Mouse (Mus musculus) CH12.LX (cell line): ENCODE measurements around the gene Gm6408.
"Not testable (repeated sequence)": the region's sequence is repeated elsewhere in the genome, so short reads cannot be mapped to it uniquely, and the experiment has no call there.

ENCODE experiments used
- BHLHE40 ChIP-seq: IDR thresholded peaks from 2 replicates; pipeline ENCODE4 v1.6.1; 2011; ENCODE audit warnings: mild to moderate bottlenecking, low read depth, low read length, improper control_type of control experiment
- CTCF ChIP-seq, 2 experiments: IDR thresholded peaks in 1 of 2; conservative IDR thresholded peaks in 1 of 2; 2 replicates each; pipeline ENCODE4 v1.5.1; 2011 to 2012; ENCODE audit warnings: low read depth in 2 of 2, low read length in 2 of 2, improper control_type of control experiment in 1 of 2, inconsistent platforms in 1 of 2, mild to moderate bottlenecking in 1 of 2, moderate library complexity in 1 of 2
- POLR2A ChIP-seq: IDR thresholded peaks from 2 replicates; pipeline ENCODE4 v1.6.1; 2011; ENCODE audit warnings: low read depth, mild to moderate bottlenecking, improper control_type of control experiment, low read length
- POLR2AphosphoS2 ChIP-seq: IDR thresholded peaks from 2 replicates; pipeline ENCODE4 v1.6.1; 2011; ENCODE audit warnings: low read depth, low read length, improper control_type of control experiment
- RAD21 ChIP-seq: IDR thresholded peaks from 2 replicates; pipeline ENCODE4 v1.6.1; 2011; ENCODE audit warnings: low read depth, mild to moderate bottlenecking, low read length, improper control_type of control experiment, moderate library complexity

DNA sequence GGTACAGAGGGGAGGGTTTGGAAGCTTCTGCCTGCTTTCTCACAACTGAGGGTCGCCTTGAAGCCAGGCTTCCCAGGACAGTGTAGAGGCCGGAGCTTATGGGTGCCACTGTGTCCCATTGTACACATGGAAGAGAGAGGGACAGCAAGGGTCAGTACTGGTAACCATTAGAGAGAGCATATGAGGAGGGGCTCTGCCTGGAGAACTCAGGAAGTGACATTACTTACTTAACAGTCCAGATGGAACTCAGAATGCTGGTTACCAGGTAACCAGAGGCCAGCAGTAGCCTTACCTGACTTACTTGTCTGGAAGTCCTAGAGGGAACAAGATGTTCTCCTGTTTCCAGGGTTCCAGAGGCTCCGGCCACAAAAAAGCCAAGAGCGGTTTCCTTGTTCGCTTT is 9.3 kb downstream of the Gm6408 start, which contains the start of gene Gm6370:
- TF ChIP-seq POLR2A; BHLHE40; RAD21; POLR2AphosphoS2; CTCF (conservative IDR thresholded peaks at IDR 0.05 in 1 of 2, IDR thresholded peaks at IDR 0.05 in 1 of 2; ENCODE audit: low read depth in 2 of 2, low read length in 2 of 2): not testable (repeated sequence)
